Mouse (Mus musculus): ENCODE data around the gene Esd. TPM values are rescaled to one million over a fixed set of nuclear protein-coding genes. Genes with fewer than 3 reads are reported as not detected.

Gene Esd
- polyA plus RNA-seq, 1 experiment from 2014 or later: 245 TPM

Other genes with a start within 250 kb of the Esd start
- 2.4 and 3.6 TPM in 2 replicates for gene Htr2a, start 91.5 kb upstream of the Esd start, polyA plus RNA-seq (2014; fragmentation: Nextera tagmentation; extraction: Ambion mirVana)
- gene Lrch1, start 215.6 kb downstream of the Esd start, polyA plus RNA-seq (2014; fragmentation: Nextera tagmentation; extraction: Ambion mirVana): 14.3 and 19.4 TPM in 2 replicates

Measured in midbrain, embryonic 14.5 days (tissue).